Mouse (Mus musculus) heart, adult 2 months (tissue): ENCODE measurements at regions not wholly inside any gene's neighbourhood (a gene's known extent, or its start where the extent isn't known, plus 50 kb on each side); places are given as distances from the start of the nearest gene placed in this dataset.

Experiments used
- CTCF ChIP-seq: fragments of 200-600 bp; IDR thresholded peaks from 2 replicates; pipeline ENCODE4 v1.8.1; 2022; ENCODE audit warnings: antibody characterized with exemption, mild to moderate bottlenecking, moderate library complexity
- EP300 ChIP-seq: fragments of 200-500 bp; IDR thresholded peaks from 2 replicates; pipeline ENCODE4 v1.6.1; 2011; ENCODE audit warnings: low read depth, low read length, control low read depth; ENCODE audit not compliant: insufficient read depth

DNA sequence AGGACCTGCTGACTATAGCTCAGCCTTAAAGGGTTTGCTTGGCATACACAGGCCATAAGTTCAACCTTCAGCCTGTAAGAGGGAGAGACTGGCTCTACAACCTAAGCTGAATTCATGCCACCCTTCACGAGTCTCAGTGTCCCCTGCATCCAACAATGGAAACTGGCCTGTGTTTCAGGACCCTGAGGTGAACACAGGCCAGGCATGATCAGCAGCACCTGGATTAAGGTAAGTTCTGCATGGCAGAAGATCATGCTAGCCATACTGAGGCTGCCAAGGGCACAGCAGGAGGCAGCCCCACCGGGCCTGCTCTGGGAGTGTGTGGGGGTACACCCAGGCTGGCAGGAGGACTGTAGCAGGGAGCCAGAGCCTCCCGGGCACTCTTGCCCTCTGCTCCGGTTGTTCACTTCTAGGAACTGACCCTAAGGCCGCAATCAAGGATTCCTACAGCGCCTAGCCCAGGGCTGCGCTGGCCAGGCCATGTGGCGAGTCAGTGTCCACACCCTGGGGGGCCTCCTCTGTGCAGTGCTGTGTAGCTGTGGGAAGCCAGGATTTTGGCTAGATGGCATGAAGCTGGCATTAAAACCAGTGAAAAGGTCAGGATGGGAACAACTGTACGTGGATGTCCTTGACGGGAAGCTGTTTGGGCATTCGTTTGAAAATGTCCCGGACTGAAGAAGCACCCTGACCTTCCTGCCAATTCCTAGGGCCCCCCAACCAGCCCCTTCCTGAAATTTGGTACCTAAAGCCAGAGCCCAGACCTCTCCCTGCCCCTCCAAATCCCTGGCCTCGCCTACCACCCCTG is 74.8 kb upstream of the Ppp2r5c start:
- TF ChIP-seq EP300 (no peak), CTCF (no peak)
